Mouse (Mus musculus): ENCODE results near the gene Rbfox1. TPM values are rescaled to one million over a fixed set of nuclear protein-coding genes. Genes with fewer than 3 reads are reported as not detected.

Gene Rbfox1
- polyA plus RNA-seq, 1 experiment from 2014 or later: 103 TPM

- Histone ChIP-seq H3K4me1 (replicated peaks) (no peaks in the 10 kb centered on the region), H3K27ac (no peak overlapping the region), H3K4me3 (replicated peaks) (no peak overlapping the region), H3K9me3 (no peaks in the 10 kb centered on the region), H3K9ac (replicated peaks) (no peak overlapping the region), H3K27me3 (no peaks in the 10 kb centered on the region), H3K36me3 (no peaks in the 10 kb centered on the region), H3K4me2 (replicated peaks) (no peak overlapping the region)
- ATAC-seq: no peak
These were observed 1480.7 kb downstream of the Rbfox1 start for GRCm38 (mm10) chr16:7365878-7366277.

DNA sequence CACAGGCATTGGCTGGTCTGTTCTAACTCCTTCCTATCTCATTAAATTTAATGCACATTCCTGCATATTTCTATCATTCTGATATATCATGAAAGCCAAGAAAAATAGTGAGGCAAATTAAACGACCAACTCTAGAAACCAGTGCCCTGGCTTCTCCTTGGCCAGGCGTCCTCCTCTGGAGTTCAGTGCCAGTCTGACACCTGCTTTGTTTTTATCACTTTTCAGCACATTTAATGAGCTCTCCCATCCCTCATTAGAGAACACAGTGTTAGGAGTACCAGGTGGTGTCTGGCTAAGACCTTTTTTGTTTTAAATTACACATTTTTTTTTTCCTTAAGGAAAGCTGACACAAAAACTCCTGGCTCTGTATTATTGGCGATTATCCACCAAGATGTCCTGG, 1489.0 kb downstream of the Rbfox1 start:
- Histone ChIP-seq H3K36me3 (no peaks in the 10 kb centered on the region), H3K4me1 (replicated peaks) (peaks cover 8% of the 10 kb centered on the region; the same call in 1 of the 2 replicates), H3K27ac (0 out of 2 replicates have a peak overlapping the region, but pooled peaks have one; percentile 45), H3K4me2 (replicated peaks) (no peak overlapping the region), H3K9ac (replicated peaks) (no peak overlapping the region), H3K4me3 (replicated peaks) (no peak overlapping the region), H3K27me3 (0 out of 2 replicates have a peak, but pooled peaks cover 3% of the 10 kb centered on the region), H3K9me3 (no peaks in the 10 kb centered on the region)
- WGBS: 62% methylated on average over 3 of the region's 3 CpGs
- ATAC-seq: no peak

DNA sequence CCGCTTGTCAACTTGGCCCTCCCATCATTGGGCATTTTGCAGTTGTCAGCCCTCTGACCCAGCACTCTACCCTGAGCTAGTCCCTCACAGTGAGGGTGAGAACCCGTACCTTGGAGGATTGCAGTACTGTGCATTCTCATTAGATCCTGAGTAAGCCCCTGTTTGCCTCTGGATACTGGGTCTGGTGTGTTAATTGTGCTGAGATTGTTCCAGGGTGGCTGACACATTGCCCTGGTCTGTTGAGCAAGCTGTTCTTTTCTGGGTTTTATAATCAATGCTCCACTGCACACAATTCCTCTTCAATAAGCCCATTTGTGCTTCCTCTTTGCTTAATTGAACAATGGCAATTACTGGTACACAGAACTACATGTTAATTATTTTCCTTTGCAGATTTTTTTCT, 1489.5 kb downstream of the Rbfox1 start:
- Histone ChIP-seq H3K4me3 (replicated peaks) (no peak overlapping the region), H3K27me3 (0 out of 2 replicates have a peak, but pooled peaks cover 3% of the 10 kb centered on the region), H3K9ac (replicated peaks) (no peak overlapping the region), H3K27ac (0 out of 2 replicates have a peak overlapping the region, but pooled peaks have one; percentile 45), H3K9me3 (no peaks in the 10 kb centered on the region), H3K4me1 (replicated peaks) (peaks cover 8% of the 10 kb centered on the region; the same call in 1 of the 2 replicates), H3K4me2 (replicated peaks) (no peak overlapping the region), H3K36me3 (no peaks in the 10 kb centered on the region)
- 34% methylated on average over 2 of the region's 2 CpGs for WGBS
- no peak for ATAC-seq

GRCm38 (mm10) chr16:7396101-7396500, 1510.9 kb downstream of the Rbfox1 start:
- Histone ChIP-seq H3K9me3 (no peaks in the 10 kb centered on the region), H3K36me3 (no peaks in the 10 kb centered on the region), H3K27ac (no peak overlapping the region), H3K4me1 (replicated peaks) (no peaks in the 10 kb centered on the region), H3K27me3 (no peaks in the 10 kb centered on the region), H3K9ac (replicated peaks) (no peak overlapping the region), H3K4me3 (replicated peaks) (no peak overlapping the region), H3K4me2 (replicated peaks) (no peak overlapping the region)
- ATAC-seq: no peak

GRCm38 (mm10) chr16:7404766-7405492, 1519.8 kb downstream of the Rbfox1 start:
- Histone ChIP-seq H3K36me3 (no peaks in the 10 kb centered on the region), H3K9ac (replicated peaks) (no peak overlapping the region), H3K4me2 (replicated peaks) (no peak overlapping the region), H3K4me1 (replicated peaks) (peaks cover 38% of the 10 kb centered on the region), H3K27ac (peak overlapping the region; percentile 39), H3K9me3 (no peaks in the 10 kb centered on the region), H3K27me3 (peaks cover 3% of the 10 kb centered on the region; the same call in 1 of the 2 replicates), H3K4me3 (replicated peaks) (no peak overlapping the region)
- peak; percentile 90 for ATAC-seq
- WGBS: 12% methylated on average over 6 of the region's 6 CpGs

- no peaks in the 10 kb centered on the region for H3K9me3 ChIP-seq
- H3K4me3 ChIP-seq (replicated peaks): no peak overlapping the region
- 0 out of 2 replicates have a peak, but pooled peaks cover 3% of the 10 kb centered on the region for H3K27me3 ChIP-seq
- peaks cover 4% of the 10 kb centered on the region; the same call in 1 of the 2 replicates for H3K36me3 ChIP-seq
- 0 out of 2 replicates have a peak, but pooled peaks have one; percentile 56 for ATAC-seq
- H3K4me2 ChIP-seq (replicated peaks): no peak overlapping the region
- no peak overlapping the region for H3K9ac ChIP-seq (replicated peaks)
- H3K4me1 ChIP-seq (replicated peaks): peaks cover 34% of the 10 kb centered on the region
- 41% methylated on average over 12 of the region's 12 CpGs for WGBS
- H3K27ac ChIP-seq: no peak overlapping the region
These were observed 1522.9 kb downstream of the Rbfox1 start for GRCm38 (mm10) chr16:7407862-7408640.

- no peak overlapping the region for H3K27ac ChIP-seq
- no peak overlapping the region for H3K4me2 ChIP-seq (replicated peaks)
- H3K9me3 ChIP-seq: no peaks in the 10 kb centered on the region
- H3K36me3 ChIP-seq: no peaks in the 10 kb centered on the region
- peaks cover 9% of the 10 kb centered on the region for H3K4me1 ChIP-seq (replicated peaks)
- H3K27me3 ChIP-seq: no peaks in the 10 kb centered on the region
- ATAC-seq: no peak
- no peak overlapping the region for H3K9ac ChIP-seq (replicated peaks)
- H3K4me3 ChIP-seq (replicated peaks): no peak overlapping the region
- WGBS: 48% methylated on average over 12 of the region's 12 CpGs
These were observed 1534.6 kb downstream of the Rbfox1 start for GRCm38 (mm10) chr16:7419655-7420281.

DNA sequence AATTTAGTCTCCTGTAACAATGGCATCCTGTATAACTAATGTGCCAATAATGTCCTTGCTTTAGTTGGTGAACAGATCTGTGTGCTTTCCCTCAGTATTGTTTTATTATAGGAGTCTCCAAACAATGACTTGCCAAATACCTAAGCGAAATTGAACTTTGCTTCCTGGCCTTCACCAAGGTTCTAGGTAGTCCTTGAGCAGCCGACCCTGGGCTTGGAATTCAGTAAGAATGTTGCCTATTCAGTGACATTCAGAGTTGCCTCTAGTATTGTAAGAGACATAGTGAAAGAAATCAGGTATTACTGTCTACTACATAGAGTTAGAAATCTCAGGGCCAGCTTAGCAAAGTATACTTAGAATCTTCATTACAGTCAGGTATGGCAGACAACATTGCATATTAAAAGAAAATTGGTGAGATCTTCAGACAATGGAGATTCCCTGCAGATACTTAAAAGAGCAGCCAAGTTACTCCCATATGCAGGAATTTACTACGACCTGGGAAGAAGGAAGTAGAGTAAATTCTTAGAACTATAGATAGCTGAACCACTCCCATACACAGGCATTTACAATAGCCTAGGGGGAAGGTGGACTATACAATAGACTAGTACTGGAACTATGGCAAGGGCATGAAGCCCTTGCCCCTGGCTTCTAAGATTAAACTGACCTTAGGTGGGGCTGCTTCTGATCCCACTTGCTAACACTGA, 1540.4 kb downstream of the Rbfox1 start:
- Histone ChIP-seq H3K27ac (no peak overlapping the region), H3K4me2 (replicated peaks) (no peak overlapping the region), H3K36me3 (no peaks in the 10 kb centered on the region), H3K4me1 (replicated peaks) (no peaks in the 10 kb centered on the region), H3K4me3 (replicated peaks) (no peak overlapping the region), H3K9ac (replicated peaks) (no peak overlapping the region), H3K27me3 (no peaks in the 10 kb centered on the region), H3K9me3 (no peaks in the 10 kb centered on the region)
- ATAC-seq: no peak
- 83% methylated on average over 3 of the region's 3 CpGs for WGBS

DNA sequence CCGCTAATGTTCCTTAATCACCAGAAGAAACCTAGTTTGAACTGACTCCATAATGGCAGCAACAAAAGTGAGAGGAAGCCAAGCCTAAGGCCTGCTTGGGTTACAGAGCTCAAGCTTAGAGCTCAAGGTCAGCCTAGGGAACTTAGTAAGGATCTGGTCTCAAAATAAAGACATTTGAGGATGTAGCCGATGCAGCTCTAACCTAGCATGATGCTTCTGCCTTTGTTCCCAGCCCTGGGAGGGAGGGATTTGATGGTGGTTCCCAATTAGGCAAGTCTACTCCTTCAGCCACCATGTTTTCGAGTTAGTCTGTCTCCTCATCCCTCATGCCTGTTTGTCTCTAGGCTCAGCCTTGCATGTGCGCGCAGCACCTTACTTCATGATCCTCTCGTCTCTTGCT, 1548.1 kb downstream of the Rbfox1 start:
- H3K27ac ChIP-seq: no peak overlapping the region
- no peak for ATAC-seq

GRCm38 (mm10) chr16:7446791-7447290, 1561.7 kb downstream of the Rbfox1 start:
- no peak for ATAC-seq
- 74% methylated on average over 1 of the region's 1 CpGs for WGBS
- H3K36me3 ChIP-seq: no peaks in the 10 kb centered on the region
- no peak overlapping the region for H3K4me2 ChIP-seq (replicated peaks)
- H3K4me1 ChIP-seq (replicated peaks): peaks cover 11% of the 10 kb centered on the region; the same call in 1 of the 2 replicates
- H3K9ac ChIP-seq (replicated peaks): no peak overlapping the region
- no peak overlapping the region for H3K27ac ChIP-seq
- H3K4me3 ChIP-seq (replicated peaks): no peak overlapping the region
- H3K9me3 ChIP-seq: no peaks in the 10 kb centered on the region
- no peaks in the 10 kb centered on the region for H3K27me3 ChIP-seq

More for the DNA sequence above, 1548.1 kb downstream of the Rbfox1 start:
- Histone ChIP-seq H3K27me3 (no peaks in the 10 kb centered on the region), H3K4me3 (replicated peaks) (no peak overlapping the region), H3K4me2 (replicated peaks) (no peak overlapping the region), H3K4me1 (replicated peaks) (no peaks in the 10 kb centered on the region), H3K9ac (replicated peaks) (no peak overlapping the region), H3K9me3 (no peaks in the 10 kb centered on the region), H3K36me3 (no peaks in the 10 kb centered on the region)
- 95% methylated on average over 6 of the region's 6 CpGs for WGBS

Measured in midbrain, embryonic 13.5 days (tissue).